Mouse (Mus musculus) liver, embryonic 15.5 days (tissue): ENCODE measurements around the gene Pzp. TPM values are rescaled to one million over a fixed set of nuclear protein-coding genes. Genes with fewer than 3 reads are reported as not detected.
A peak's percentile ranks its signal among the peaks of the same experiment; 100 is the strongest.

Experiments used
- ATAC-seq: fragments of 200-750 bp; cut with Nextera tagmentation; 2 replicates; pipeline ENCODE4 v1.8.0; 2017; ENCODE audit warnings: moderate number of reproducible peaks, mild to moderate bottlenecking, moderate library complexity; ENCODE audit not compliant: insufficient read depth
- H3K27ac ChIP-seq: fragments of 300-500 bp; sonication (generic); replicated peaks from 2 replicates; pipeline ENCODE4 v1.5.1; 2015; ENCODE audit warnings: mild to moderate bottlenecking, inconsistent platforms
- H3K27me3 ChIP-seq: fragments of 300-500 bp; sonication (generic); 2 replicates; pipeline ENCODE4 v1.6.1; 2015; ENCODE audit warnings: mild to moderate bottlenecking, inconsistent platforms
- H3K36me3 ChIP-seq: fragments of 300-500 bp; sonication (generic); replicated peaks from 2 replicates; pipeline ENCODE4 v1.6.1; 2015; ENCODE audit warnings: moderate library complexity, mild to moderate bottlenecking, inconsistent platforms
- H3K4me1 ChIP-seq: fragments of 300-500 bp; sonication (generic); replicated peaks from 2 replicates; pipeline ENCODE4 v1.6.1; 2015; ENCODE audit warnings: inconsistent platforms
- H3K4me2 ChIP-seq: fragments of 300-500 bp; sonication (generic); 2 replicates; pipeline ENCODE4 v1.6.1; 2015; ENCODE audit warnings: moderate library complexity, mild to moderate bottlenecking, inconsistent platforms
- H3K4me3 ChIP-seq: fragments of 300-500 bp; sonication (generic); replicated peaks from 2 replicates; pipeline ENCODE4 v1.5.1; 2015; ENCODE audit warnings: mild to moderate bottlenecking, inconsistent platforms
- H3K9ac ChIP-seq: fragments of 300-500 bp; sonication (generic); 2 replicates; pipeline ENCODE4 v1.6.1; 2015; ENCODE audit warnings: moderate library complexity, mild to moderate bottlenecking, inconsistent platforms
- H3K9me3 ChIP-seq: fragments of 300-500 bp; sonication (generic); replicated peaks from 2 replicates; pipeline ENCODE4 v1.6.1; 2016; ENCODE audit warnings: inconsistent platforms
- WGBS: fragments of 180-500 bp; shearing (Covaris S2); methylation state at CpG from one replicate; pipeline ENCODE4 v1.1.7; 2015; ENCODE audit warnings: mixed read lengths; ENCODE audit not compliant: insufficient replicate concordance; 5-methylcytosine and 5-hydroxymethylcytosine counted together
- polyA plus RNA-seq: library from polyadenylated mRNA; unstranded; fragments of >200 nt; fragmentation: Nextera tagmentation; extraction: Ambion mirVana; gene quantifications from 2 replicates; pipeline ENCODE4 v1.2.1, GENCODE M21; 2015

The Pzp gene
- polyA plus RNA-seq, 1 experiment from 2014 or later: 339 TPM

DNA sequence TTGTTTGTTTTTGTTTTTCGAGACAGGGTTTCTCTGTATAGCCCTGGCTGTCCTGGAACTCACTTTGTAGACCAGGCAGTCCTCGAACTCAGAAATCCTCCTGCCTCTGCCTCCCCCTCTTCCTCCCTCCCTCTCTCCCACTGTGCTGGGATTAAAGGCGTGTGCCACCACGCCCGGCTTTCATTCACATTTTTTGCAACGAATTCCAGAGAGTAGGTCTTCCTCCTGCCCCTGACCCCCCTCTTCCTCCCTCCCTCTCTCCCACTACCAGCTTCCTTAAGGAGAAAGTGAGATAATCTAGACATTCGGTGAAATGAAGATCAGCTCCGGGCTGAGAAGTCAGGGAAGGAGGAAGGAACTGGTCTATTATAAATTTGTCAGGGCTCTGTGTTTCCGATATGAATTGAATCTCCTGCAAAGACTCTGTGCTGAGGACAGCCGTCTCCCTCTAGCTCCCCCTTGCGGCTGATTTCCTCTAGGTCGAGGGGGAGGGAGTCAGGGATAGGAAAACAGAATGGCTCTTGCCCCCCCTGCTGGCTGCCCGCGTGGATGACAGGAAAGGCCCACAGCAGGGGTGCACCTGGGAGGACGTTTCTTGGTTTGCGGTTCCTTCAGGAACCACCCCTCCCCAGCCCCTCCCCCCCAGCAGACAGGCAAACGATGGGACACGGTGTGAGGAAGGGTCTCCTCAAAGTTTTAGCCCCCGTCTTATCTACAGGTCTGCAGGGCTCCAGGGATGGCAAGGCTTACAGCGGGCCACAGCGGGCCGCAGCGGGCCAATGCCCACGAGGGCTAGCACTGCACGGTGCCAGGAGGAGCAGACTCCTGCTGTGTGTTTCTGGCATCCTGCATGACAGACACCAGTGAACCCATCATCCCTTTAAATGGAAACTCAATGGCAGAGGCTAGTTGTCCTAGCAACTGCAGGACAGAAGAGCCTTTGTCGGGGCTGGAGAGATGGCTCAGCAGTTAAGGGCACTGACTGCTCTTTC is 46.8 kb downstream of the Pzp start:
- Histone ChIP-seq H3K4me3 (no peak overlapping the region), H3K4me2 (no peak overlapping the region), H3K9me3 (no peaks in the 10 kb centered on the region), H3K27ac (no peak overlapping the region), H3K27me3 (0 out of 2 replicates have a peak, but pooled peaks cover 3% of the 10 kb centered on the region), H3K9ac (no peak overlapping the region), H3K4me1 (peaks cover 4% of the 10 kb centered on the region), H3K36me3 (no peaks in the 10 kb centered on the region)
- WGBS: 17% methylated on average over 26 of the region's 26 CpGs
- peak; percentile 79 for ATAC-seq

DNA sequence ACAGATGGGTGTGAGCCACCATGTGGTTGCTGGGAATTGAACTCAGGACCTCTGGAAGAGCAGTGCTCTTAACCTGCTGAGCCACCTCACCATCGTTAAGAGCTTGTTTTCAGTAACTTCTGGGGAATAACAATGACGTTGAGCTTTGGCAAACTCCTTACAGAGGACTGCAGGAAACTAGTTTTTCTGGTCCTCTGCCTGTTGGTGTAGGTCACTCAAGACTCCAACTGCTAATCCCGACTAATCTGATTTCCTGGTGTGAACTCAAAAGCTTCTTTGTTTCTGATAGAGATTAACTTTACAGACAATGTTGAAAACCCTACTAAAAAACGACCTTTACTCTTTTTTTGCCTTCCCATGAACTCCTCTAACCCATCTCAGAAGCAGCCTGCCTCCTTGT is 49.0 kb downstream of the Pzp start:
- H3K4me1 ChIP-seq: peaks cover 4% of the 10 kb centered on the region
- no peak overlapping the region for H3K4me3 ChIP-seq
- H3K36me3 ChIP-seq: no peaks in the 10 kb centered on the region
- no peaks in the 10 kb centered on the region for H3K9me3 ChIP-seq
- H3K4me2 ChIP-seq: no peak overlapping the region
- WGBS: 22% methylated on average over 4 of the region's 4 CpGs
- 0 out of 2 replicates have a peak, but pooled peaks cover 3% of the 10 kb centered on the region for H3K27me3 ChIP-seq
- H3K27ac ChIP-seq: no peak overlapping the region
- no peak for ATAC-seq
- H3K9ac ChIP-seq: no peak overlapping the region

GRCm38 (mm10) chr6:128474112-128474511 is 52.4 kb downstream of the Pzp start:
- Histone ChIP-seq H3K4me3 (no peak overlapping the region), H3K4me1 (no peaks in the 10 kb centered on the region), H3K9me3 (no peaks in the 10 kb centered on the region), H3K27me3 (no peaks in the 10 kb centered on the region), H3K4me2 (no peak overlapping the region), H3K27ac (no peak overlapping the region), H3K9ac (no peak overlapping the region), H3K36me3 (no peaks in the 10 kb centered on the region)
- ATAC-seq: no peak
- 63% methylated on average over 6 of the region's 6 CpGs for WGBS

DNA sequence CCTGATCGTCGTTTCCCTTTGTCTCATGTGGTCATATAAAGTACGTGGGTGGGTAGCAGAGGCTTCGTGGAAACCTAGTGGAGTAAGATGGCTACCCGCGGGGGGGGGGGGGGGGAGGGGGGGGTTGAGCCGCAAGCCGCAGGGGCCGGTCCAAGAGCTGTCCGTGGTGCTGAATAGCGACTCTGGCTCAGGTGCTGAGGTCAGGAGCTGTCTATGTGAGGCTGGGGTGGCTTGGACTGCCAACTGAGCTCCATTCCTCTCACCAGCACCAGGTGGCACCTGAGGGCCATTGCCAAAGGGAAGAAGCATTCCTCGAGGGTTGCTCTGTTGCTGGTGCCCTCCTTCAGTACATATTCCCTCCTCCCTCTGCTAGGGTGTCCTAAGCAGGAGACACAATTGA is 57.1 kb downstream of the Pzp start:
- Histone ChIP-seq H3K4me1 (peaks cover 28% of the 10 kb centered on the region), H3K9me3 (no peaks in the 10 kb centered on the region), H3K9ac (no peak overlapping the region), H3K36me3 (no peaks in the 10 kb centered on the region), H3K27ac (no peak overlapping the region), H3K27me3 (no peaks in the 10 kb centered on the region), H3K4me3 (no peak overlapping the region), H3K4me2 (peak overlapping the region; percentile 20; the same call in 1 of the 2 replicates)
- no peak for ATAC-seq
- 6% methylated on average over 6 of the region's 12 CpGs for WGBS

DNA sequence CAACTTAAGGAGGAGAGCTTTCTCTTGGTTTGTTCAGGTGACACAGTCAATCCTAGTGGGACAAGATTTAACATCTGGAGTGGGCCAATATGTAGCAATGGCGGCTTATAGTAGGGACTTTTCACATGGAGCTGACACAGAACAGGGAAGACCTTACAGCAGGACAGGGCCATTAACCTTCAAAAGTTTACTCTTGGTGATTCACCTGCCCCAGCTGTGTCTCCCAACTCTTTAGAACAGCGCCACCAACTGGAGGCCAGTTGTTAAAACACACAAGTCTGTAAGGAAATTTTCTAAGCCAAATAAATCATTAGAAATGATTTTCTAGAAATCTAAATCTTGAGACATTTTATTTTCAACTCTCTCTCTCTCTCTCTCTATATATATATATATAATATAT is 59.2 kb downstream of the Pzp start:
- Histone ChIP-seq H3K4me2 (no peak overlapping the region), H3K4me3 (no peak overlapping the region), H3K27me3 (no peaks in the 10 kb centered on the region), H3K9ac (no peak overlapping the region), H3K36me3 (no peaks in the 10 kb centered on the region), H3K9me3 (no peaks in the 10 kb centered on the region), H3K4me1 (peaks cover 28% of the 10 kb centered on the region), H3K27ac (no peak overlapping the region)
- no peak for ATAC-seq
- WGBS: 35% methylated on average over 2 of the region's 2 CpGs

DNA sequence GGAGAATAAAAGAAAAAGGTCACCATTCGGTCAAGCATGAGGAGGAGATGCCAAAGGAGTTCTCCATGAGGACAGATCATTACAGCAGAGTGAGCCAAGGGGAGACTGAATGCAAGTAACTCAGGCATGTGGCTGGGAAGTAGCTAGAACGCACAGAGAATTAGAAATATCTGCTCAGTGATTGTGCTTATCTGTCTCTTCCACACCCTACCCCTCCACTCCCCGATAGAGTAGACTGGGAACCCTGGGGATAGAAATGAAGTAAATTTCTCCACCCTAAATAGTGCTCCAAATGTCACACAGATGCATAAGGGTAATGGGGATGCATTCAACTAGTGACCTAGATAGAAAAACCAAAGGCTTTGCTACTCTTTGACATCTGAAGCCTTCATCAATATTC is 60.0 kb downstream of the Pzp start:
- ATAC-seq: peak; percentile 65
- Histone ChIP-seq H3K4me2 (no peak overlapping the region), H3K9ac (no peak overlapping the region)

GRCm38 (mm10) chr6:128466043-128466442 is 60.5 kb downstream of the Pzp start:
- Histone ChIP-seq H3K9me3 (no peaks in the 10 kb centered on the region), H3K36me3 (no peaks in the 10 kb centered on the region), H3K9ac (no peak overlapping the region), H3K4me2 (no peak overlapping the region), H3K4me3 (no peak overlapping the region), H3K27ac (no peak overlapping the region), H3K27me3 (no peaks in the 10 kb centered on the region), H3K4me1 (peaks cover 28% of the 10 kb centered on the region)
- WGBS: 59% methylated on average over 6 of the region's 7 CpGs
- ATAC-seq: no peak; the same call in 1 of the 2 replicates

More for the DNA sequence above, 60.0 kb downstream of the Pzp start:
- no peaks in the 10 kb centered on the region for H3K27me3 ChIP-seq
- H3K4me3 ChIP-seq: no peak overlapping the region
- no peaks in the 10 kb centered on the region for H3K9me3 ChIP-seq
- no peak overlapping the region for H3K27ac ChIP-seq
- WGBS: 24% methylated on average over 3 of the region's 3 CpGs
- no peaks in the 10 kb centered on the region for H3K36me3 ChIP-seq
- peaks cover 28% of the 10 kb centered on the region for H3K4me1 ChIP-seq

DNA sequence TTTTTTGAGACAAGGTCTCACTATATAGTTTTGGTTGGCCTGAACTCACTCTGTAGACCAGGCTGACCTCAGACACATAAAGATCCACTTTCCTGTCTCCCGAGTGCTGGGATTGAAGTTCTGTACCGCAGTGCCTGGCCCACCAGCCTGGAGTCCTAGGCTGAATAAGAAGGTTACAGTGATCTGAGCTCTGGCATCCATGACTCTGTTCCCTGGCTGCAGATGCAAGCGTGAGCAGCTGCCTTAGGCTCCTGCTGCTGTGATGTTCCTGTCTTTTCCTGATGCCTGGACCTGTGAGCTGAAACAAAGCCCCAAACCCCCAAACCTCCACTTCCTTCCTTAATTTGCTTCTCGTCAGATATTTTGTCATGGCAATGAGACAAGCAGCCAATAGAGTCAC is 61.5 kb downstream of the Pzp start:
- H3K4me1 ChIP-seq: peaks cover 28% of the 10 kb centered on the region
- no peaks in the 10 kb centered on the region for H3K9me3 ChIP-seq
- H3K4me3 ChIP-seq: no peak overlapping the region
- WGBS: 61% methylated on average over 4 of the region's 4 CpGs
- H3K27me3 ChIP-seq: no peaks in the 10 kb centered on the region
- no peak overlapping the region for H3K9ac ChIP-seq
- no peaks in the 10 kb centered on the region for H3K36me3 ChIP-seq
- H3K4me2 ChIP-seq: no peak overlapping the region
- no peak for ATAC-seq
- no peak overlapping the region for H3K27ac ChIP-seq

DNA sequence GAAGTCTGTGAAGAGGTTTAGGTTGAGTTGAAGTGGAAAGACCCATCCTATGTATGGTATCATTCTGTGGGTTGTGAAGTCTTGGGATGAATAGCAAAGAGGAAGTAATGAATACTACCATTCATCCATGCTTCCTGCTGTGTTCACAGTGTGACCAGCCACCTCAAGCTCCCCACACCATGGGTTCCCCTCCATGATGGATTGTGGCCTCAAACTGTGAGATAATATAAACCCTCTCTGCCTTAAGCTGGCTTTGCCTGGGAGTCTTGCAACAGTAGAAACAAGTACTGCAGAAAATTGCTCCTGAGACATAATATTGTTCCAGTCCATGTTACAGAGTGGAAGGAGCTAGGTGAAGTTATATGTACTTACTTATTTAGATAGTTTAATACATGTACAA is 64.9 kb downstream of the Pzp start:
- ATAC-seq: no peak
- no peaks in the 10 kb centered on the region for H3K36me3 ChIP-seq
- H3K9me3 ChIP-seq: no peaks in the 10 kb centered on the region
- no peaks in the 10 kb centered on the region for H3K27me3 ChIP-seq
- no peak overlapping the region for H3K9ac ChIP-seq
- no peak overlapping the region for H3K27ac ChIP-seq
- H3K4me2 ChIP-seq: no peak overlapping the region
- H3K4me3 ChIP-seq: no peak overlapping the region
- H3K4me1 ChIP-seq: peaks cover 12% of the 10 kb centered on the region

DNA sequence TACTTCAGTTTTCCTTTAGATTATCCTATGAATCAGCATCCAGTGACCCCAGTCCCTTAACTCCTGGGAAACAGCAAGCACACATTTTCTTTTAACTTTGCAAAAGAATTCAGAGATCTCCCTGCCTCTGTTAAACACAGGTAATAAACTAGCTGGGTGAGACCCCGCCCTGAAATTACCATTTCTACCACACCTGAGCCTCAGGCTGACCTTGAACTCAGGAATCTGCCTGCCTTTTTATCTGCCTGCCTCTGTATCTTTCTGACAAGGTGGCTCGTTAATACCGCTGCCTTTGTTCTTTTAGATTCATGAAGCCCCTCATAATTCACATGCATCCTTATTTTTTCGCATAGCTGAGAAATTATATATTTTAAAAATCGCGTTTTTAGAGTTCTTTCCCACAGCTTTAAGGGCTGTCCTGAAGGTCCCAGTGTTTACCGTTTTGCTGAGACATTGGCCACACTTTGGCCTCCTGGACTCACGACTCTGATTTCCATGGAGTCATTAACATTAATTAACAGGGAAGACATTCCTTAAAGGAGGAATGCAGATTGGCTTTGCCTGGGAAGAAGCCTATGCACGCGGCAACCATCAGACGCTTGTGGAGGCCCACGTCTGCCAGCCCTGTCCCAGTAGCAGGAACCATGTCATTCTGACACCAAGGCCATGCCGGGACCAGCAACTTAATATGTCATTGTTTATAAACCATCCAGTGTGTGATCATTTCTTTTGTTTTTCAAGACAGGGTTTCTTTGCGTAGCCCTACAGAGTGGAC is 65.6 kb downstream of the Pzp start:
- WGBS: 67% methylated on average over 14 of the region's 14 CpGs
- Histone ChIP-seq H3K4me3 (no peak overlapping the region), H3K9ac (no peak overlapping the region), H3K4me2 (no peak overlapping the region), H3K27ac (no peak overlapping the region), H3K36me3 (no peaks in the 10 kb centered on the region), H3K9me3 (no peaks in the 10 kb centered on the region), H3K4me1 (peaks cover 5% of the 10 kb centered on the region), H3K27me3 (no peaks in the 10 kb centered on the region)
- ATAC-seq: no peak

DNA sequence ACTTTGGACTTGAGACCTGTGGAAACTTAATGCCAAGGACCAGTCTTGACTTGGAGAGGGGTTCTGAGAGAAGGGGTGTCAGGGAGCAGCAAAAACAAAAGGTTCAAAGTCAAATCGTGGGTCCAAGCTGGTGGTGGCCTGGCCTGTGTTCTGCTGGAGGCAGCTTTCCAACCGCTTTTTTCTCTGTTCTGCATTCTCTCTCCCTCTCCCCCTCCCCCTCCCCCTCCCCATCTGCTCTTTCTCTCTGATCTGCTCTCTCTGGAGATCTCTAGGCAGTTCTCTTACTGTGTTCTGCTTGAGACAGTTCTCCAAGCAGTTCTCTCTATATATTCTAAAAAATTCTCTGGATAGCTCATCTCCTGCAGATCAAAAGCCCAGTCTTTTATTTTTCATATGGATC is 66.2 kb downstream of the Pzp start:
- Histone ChIP-seq H3K9me3 (no peaks in the 10 kb centered on the region), H3K4me1 (no peaks in the 10 kb centered on the region), H3K27ac (no peak overlapping the region), H3K36me3 (no peaks in the 10 kb centered on the region), H3K9ac (no peak overlapping the region), H3K4me3 (no peak overlapping the region), H3K27me3 (no peaks in the 10 kb centered on the region), H3K4me2 (no peak overlapping the region)
- WGBS: 33% methylated on average over 2 of the region's 2 CpGs
- ATAC-seq: no peak
